ENCODE assay signal across 12 mouse cellular contexts in the genomic region with DNA sequence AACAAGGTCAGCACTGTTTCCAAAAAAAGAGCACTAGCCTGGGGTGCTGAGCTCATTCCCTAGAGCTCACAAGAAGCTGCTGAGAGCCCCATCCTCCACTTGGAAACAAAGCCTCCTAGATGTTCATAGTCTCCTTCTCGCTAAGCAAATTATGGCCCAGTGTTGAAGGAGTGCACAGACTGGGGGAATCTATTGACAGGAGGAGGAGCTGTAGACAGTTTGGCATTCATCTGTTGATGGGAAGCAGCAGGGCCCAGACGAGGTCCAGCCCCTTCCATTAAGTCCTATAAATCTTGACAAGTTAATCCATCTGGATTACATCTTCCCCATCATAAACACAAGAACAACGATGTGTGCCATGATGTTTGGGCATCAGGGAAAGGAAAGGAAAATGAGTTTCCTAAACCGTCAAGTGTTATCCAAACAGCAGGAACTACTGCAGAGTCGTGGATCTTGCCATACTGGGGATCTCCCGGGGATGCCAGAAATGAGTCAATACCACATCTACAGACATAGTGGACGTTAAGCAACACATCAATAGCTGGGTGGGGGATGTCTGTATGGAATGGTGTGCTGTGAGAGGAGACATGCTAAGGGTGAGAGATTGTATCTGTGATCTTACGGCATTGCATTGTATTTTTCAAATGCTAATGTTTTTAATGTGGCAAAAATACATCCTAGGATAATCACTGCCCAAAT.
DNase-seq lines count a peak whose midpoint lies in the region; ATAC-seq and TF ChIP-seq lines count a peak whose summit lies in the region.
"Had no signal": no experiment of that assay in that cellular context is flagged by ENCODE, and none has a peak within 500 bp of the region (broad histone marks: within the 10 kb centered on the region; RNA-seq: fewer than 3 reads in every experiment).

No protein-coding gene starts in this region.

- no peaks in the 10 kb centered on the region for H3K9me3 ChIP-seq in embryonic facial prominence, embryonic 14.5 days (ENCODE audit: control insufficient read depth, low read length)
- no peaks in the 10 kb centered on the region for H3K9me3 ChIP-seq in embryonic facial prominence, embryonic 10.5 days
- no peaks in the 10 kb centered on the region for H3K9me3 ChIP-seq in hindbrain, embryonic 11.5 days (ENCODE audit: control insufficient read depth, low read length)

- no peaks in the 10 kb centered on the region for H3K27me3 ChIP-seq in embryonic facial prominence, embryonic 14.5 days (replicated peaks; ENCODE audit: control insufficient read depth, insufficient read depth, low read length)
- 0 out of 2 replicates have a peak, but pooled peaks cover 6% of the 10 kb centered on the region for H3K27me3 ChIP-seq in embryonic facial prominence, embryonic 10.5 days (replicated peaks; ENCODE audit: low read depth, poor library complexity, severe bottlenecking)
- H3K27me3 ChIP-seq in kidney, adult 2 months (replicated peaks; ENCODE audit: control insufficient read depth, insufficient read depth, low read length): no peaks in the 10 kb centered on the region
- no peaks in the 10 kb centered on the region for H3K27me3 ChIP-seq in hindbrain, embryonic 11.5 days (ENCODE audit: control insufficient read depth, insufficient read depth, low read length)
- H3K27me3 ChIP-seq: Patski had no signal

- TF ChIP-seq CTCF in kidney, adult 2 months (conservative IDR thresholded peaks at IDR 0.05; ENCODE audit: insufficient read depth, insufficient read length, low read depth, low read length): no peak
- TF ChIP-seq CTCF in bone marrow macrophage, adult 2 months (IDR thresholded peaks at IDR 0.05; ENCODE audit: low read depth, low read length): no peak

- 36% methylated on average over 8 of the region's 8 CpGs for WGBS in embryonic facial prominence, embryonic 14.5 days
- WGBS in embryonic facial prominence, embryonic 10.5 days: 48% methylated on average over 8 of the region's 8 CpGs
- WGBS in kidney, adult 2 months: 77% methylated on average over 8 of the region's 8 CpGs
- 55% methylated on average over 8 of the region's 8 CpGs for WGBS in hindbrain, embryonic 11.5 days

- H3K4me2 ChIP-seq in embryonic facial prominence, embryonic 14.5 days (ENCODE audit: low read depth, low read length): no peak overlapping the region
- H3K4me2 ChIP-seq in hindbrain, embryonic 11.5 days (replicated peaks; ENCODE audit: low read depth, low read length): no peak overlapping the region
- H3K4me2 ChIP-seq: liver, embryonic 11.5 days had no signal

- no peak for TF ChIP-seq POLR2A in kidney, adult 2 months (IDR thresholded peaks at IDR 0.05; ENCODE audit: low read depth, low read length)
- TF ChIP-seq POLR2A in bone marrow macrophage, adult 2 months (IDR thresholded peaks at IDR 0.05; ENCODE audit: borderline replicate concordance, low read depth, low read length): no peak

- no peaks in the 10 kb centered on the region for H3K36me3 ChIP-seq in embryonic facial prominence, embryonic 14.5 days (ENCODE audit: control insufficient read depth, insufficient read depth, low read length)
- no peaks in the 10 kb centered on the region for H3K36me3 ChIP-seq in embryonic facial prominence, embryonic 10.5 days (replicated peaks)
- H3K36me3 ChIP-seq in kidney, adult 2 months (ENCODE audit: control insufficient read depth, insufficient read depth, low read length): no peaks in the 10 kb centered on the region
- H3K36me3 ChIP-seq in hindbrain, embryonic 11.5 days (ENCODE audit: control insufficient read depth, insufficient read depth, low read length): no peaks in the 10 kb centered on the region

- no peak overlapping the region for H3K27ac ChIP-seq in embryonic facial prominence, embryonic 14.5 days (replicated peaks; ENCODE audit: low read depth, low read length)
- H3K27ac ChIP-seq in embryonic facial prominence, embryonic 10.5 days (replicated peaks): no peak overlapping the region
- H3K27ac ChIP-seq in kidney, adult 2 months (ENCODE audit: insufficient read depth, low read depth, low read length): no peak overlapping the region
- peak overlapping the region; percentile 79; the same call in 1 of the 2 replicates for H3K27ac ChIP-seq in bone marrow macrophage, adult 2 months (ENCODE audit: insufficient read depth, low read depth, low read length)
- H3K27ac ChIP-seq in hindbrain, embryonic 11.5 days (ENCODE audit: low read depth, low read length): no peak overlapping the region

- DNase-seq in embryonic facial prominence, embryonic 14.5 days (ENCODE audit: low spot score): peak; percentile 12
- no peak for DNase-seq in embryonic facial prominence, embryonic 10.5 days (ENCODE audit: low spot score)
- DNase-seq in kidney, adult 2 months: peak; percentile 29
- DNase-seq in kidney, adult 18-20 months: no peak
- peak; percentile 12 for DNase-seq in lung, postnatal 25 days (ENCODE audit: low spot score)
- DNase-seq in urinary bladder, postnatal 36 days (ENCODE audit: low spot score in 2 of 2): no peak
- DNase-seq in hindbrain, embryonic 11.5 days (ENCODE audit: low spot score): no peak
- DNase-seq: cerebellum, postnatal 14 days had no signal

- H3K4me1 ChIP-seq in embryonic facial prominence, embryonic 14.5 days (ENCODE audit: control insufficient read depth, insufficient read depth, low read length): peaks cover 13% of the 10 kb centered on the region
- peaks cover 22% of the 10 kb centered on the region for H3K4me1 ChIP-seq in embryonic facial prominence, embryonic 10.5 days
- H3K4me1 ChIP-seq in kidney, adult 2 months (ENCODE audit: control insufficient read depth, insufficient read depth, low read length): peaks cover 9% of the 10 kb centered on the region; the same call in 1 of the 2 replicates
- H3K4me1 ChIP-seq in bone marrow macrophage, adult 2 months (ENCODE audit: control insufficient read depth, insufficient read depth, low read length): peaks cover 39% of the 10 kb centered on the region
- H3K4me1 ChIP-seq in hindbrain, embryonic 11.5 days (replicated peaks; ENCODE audit: control insufficient read depth, insufficient read depth, low read length): no peaks in the 10 kb centered on the region

- H3K4me3 ChIP-seq in embryonic facial prominence, embryonic 14.5 days (ENCODE audit: low read depth, low read length): no peak overlapping the region
- H3K4me3 ChIP-seq in embryonic facial prominence, embryonic 10.5 days: no peak overlapping the region
- H3K4me3 ChIP-seq in kidney, adult 2 months (ENCODE audit: insufficient read depth, low read depth, low read length): no peak overlapping the region
- H3K4me3 ChIP-seq in bone marrow macrophage, adult 2 months (ENCODE audit: insufficient read depth, low read length): no peak overlapping the region
- H3K4me3 ChIP-seq in hindbrain, embryonic 11.5 days (ENCODE audit: low read depth, low read length): no peak overlapping the region

- no peak overlapping the region for H3K9ac ChIP-seq in embryonic facial prominence, embryonic 14.5 days (ENCODE audit: low read depth, low read length)
- H3K9ac ChIP-seq in hindbrain, embryonic 11.5 days (ENCODE audit: low read depth, low read length): no peak overlapping the region

- ATAC-seq in embryonic facial prominence, embryonic 14.5 days (ENCODE audit: low read depth): no peak
- no peak for ATAC-seq in hindbrain, embryonic 11.5 days (ENCODE audit: low FRiP score)
- ATAC-seq: hindbrain, embryonic 16.5 days; Patski had no signal

Comparison
In these comparisons a context has a peak if more than half of its experiments do, and no peak if none do; other contexts are left out.
1. DNase-seq: peak in embryonic facial prominence, embryonic 14.5 days (single experiment), kidney, adult 2 months (single experiment) and lung, postnatal 25 days (single experiment); none in embryonic facial prominence, embryonic 10.5 days (single experiment), kidney, adult 18-20 months (single experiment), urinary bladder, postnatal 36 days (0 of 2) and hindbrain, embryonic 11.5 days (single experiment).